Mouse (Mus musculus): ENCODE measurements around the gene Hfe2.

Hfe2 gene

DNA sequence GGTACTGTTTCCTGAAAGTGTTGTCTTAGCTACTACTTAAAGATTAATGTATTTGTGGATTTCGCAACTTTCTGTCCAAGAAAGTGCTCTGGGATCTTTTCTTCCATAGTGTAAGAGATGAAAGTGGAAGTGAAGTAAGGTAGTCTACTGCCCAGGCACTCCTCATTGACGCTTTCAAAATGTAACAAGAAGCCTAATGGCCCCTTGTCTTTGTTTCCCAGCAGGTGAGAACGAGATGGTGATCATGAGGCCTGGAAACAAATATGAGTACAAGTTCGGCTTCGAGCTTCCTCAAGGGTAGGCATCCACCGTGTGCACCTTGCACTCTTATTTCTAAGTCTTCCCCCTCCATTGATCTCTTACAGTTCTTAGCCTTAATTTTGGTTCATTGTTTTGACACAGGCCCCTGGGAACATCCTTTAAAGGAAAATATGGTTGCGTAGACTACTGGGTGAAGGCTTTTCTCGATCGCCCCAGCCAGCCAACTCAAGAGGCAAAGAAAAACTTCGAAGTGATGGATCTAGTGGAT, 33.8 kb downstream of the Hfe2 start:
- no peak for DNase-seq (ENCODE audit: low spot score)

DNA sequence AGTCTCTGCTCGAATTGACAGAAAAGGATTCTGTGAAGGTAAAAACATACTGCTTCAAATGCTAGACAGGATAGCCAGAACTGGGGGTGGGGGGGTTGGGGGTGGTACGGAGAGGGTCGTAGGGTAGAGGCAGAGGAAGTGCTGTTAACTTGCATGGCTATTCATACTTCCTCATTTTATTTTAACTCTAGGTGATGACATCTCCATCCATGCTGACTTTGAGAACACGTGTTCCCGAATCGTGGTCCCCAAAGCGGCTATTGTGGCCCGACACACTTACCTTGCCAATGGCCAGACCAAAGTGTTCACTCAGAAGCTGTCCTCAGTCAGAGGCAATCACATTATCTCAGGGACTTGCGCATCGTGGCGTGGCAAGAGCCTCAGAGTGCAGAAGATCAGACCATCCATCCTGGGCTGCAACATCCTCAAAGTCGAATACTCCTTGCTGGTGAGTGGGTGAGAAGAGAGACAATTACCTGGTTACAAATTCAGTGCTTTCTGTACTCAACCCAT, 34.5 kb downstream of the Hfe2 start:
- DNase-seq (ENCODE audit: low spot score), result no peak

GRCm38 (mm10) chr3:96559911-96560850, 35.2 kb downstream of the Hfe2 start:
- no peak for DNase-seq (ENCODE audit: low spot score)

- DNase-seq (ENCODE audit: low spot score), result no peak
Observed at GRCm38 (mm10) chr3:96560881-96561668, 36.1 kb downstream of the Hfe2 start.

- no peak for DNase-seq (ENCODE audit: low spot score)
Observed at GRCm38 (mm10) chr3:96561946-96562681, 37.1 kb downstream of the Hfe2 start.

- no peak for DNase-seq (ENCODE audit: low spot score)
Observed at GRCm38 (mm10) chr3:96563267-96563666, 38.3 kb downstream of the Hfe2 start.

DNA sequence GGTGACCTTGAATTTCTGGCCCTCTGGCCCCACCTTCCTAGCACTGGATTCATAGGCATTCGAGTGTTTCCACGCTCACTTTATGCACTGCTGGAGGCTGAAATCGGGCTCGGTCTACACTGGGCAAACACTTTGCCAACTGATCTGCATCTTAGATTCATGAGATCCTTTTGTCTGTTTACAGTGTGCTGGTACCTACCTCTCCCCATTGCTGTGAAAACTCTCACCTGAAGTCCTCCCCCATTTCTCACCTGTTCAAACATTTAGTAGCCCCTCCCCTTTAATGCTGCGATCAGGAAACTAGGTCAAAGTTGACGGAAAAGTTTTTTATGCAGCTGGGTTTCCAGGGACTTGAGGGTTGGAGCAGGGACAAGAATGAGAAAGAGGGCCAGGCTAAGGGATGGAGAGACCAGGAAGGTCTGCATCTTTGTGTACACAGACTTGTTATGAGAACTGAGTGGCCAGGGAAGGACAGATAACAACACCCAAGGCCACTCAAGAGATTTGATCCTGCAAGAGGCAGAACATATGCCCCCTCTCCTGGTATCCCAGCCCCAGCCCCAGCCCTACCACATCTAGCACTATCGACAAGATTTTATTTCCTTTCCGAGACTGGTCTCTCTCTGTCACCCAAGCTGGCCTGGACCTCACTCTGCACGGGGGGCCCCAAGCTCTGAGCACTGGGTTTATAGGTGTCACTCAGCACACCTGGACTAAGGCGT, 39.1 kb downstream of the Hfe2 start:
- no peak for DNase-seq (ENCODE audit: low spot score)

DNA sequence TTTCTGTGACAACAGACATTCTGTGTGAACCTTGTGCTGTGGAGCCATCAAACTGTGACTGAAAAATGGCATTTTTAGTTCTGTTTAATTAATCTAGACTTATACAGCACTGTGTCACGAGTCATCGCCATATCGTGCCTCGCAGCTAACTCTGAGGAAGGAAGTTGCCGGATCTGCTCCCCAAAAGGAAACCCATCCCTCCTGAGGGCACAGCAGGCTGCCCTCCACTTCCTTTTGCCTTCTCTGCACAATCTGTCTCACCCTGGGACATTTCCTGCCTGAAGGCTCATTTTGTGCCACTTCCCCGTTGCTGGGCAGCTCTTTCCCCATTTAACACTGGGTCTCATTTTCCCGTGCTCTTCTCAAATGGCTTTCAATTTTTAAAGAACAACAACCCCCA, 39.7 kb downstream of the Hfe2 start:
- DNase-seq (ENCODE audit: low spot score), result peak; percentile 40

DNA sequence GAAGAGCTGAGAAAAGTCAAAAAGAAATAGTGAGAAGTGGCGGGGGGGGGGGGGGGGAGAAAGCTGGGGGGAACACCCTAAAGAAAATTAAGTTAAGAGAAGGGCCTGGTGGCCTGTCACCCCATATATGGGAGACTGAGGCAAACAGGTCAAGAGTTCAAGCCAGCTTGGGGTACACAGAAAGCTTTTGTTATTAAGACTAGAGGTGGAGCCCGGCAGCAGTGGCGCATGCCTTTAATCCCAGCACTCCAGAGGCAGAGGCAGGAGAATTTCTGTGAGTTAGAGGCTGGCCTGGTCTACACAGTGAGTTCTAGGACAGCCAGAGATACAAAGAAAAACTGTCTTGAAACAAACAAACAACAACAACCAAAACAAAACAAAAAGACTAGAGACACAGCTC, 40.1 kb downstream of the Hfe2 start:
- DNase-seq (ENCODE audit: low spot score), result no peak

- DNase-seq (ENCODE audit: low spot score), result no peak
Observed at GRCm38 (mm10) chr3:96566661-96567450, 41.9 kb downstream of the Hfe2 start.

DNA sequence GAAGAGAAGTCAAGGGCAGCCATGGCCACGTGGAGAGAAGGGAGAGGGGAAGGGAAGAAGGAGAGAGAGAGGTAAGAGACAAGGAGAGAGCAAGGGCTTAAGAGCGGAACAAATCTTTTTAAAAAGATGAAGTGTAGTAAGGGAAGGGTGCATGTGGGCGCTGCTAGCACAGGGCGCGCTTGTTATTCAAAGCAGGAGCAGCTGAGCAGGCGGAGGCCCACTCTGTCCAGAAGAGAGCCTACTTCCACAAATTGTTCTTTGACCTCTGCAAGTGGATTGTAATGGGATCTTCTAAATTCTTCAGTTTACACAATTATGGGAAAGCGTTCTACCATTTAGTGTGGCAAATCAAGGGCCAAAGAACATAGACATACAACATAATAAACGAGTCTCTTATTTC, 43.6 kb downstream of the Hfe2 start:
- DNase-seq (ENCODE audit: low spot score), result no peak

DNA sequence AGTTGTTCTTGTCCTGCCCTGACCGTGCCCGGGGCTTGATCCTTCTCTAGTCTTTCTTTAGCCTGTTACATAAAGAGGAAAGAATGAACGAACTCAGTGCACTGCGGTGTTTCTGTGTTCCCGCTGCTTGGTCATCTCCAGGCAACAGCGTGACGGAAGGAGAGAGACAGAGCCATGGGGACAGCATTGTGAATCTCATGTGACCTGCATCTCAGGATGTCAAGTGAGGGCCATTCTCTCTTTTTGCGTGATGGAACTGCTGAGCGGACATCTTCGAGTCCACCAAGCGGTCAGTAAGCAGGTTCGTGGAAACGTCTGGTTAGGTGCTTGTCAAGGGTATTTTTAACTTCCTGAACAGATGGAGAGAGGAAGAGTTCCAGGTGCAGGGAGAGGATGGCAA, 44.5 kb downstream of the Hfe2 start:
- DNase-seq (ENCODE audit: low spot score), result no peak

GRCm38 (mm10) chr3:96569966-96570605, 45.1 kb downstream of the Hfe2 start:
- no peak for DNase-seq (ENCODE audit: low spot score)

DNA sequence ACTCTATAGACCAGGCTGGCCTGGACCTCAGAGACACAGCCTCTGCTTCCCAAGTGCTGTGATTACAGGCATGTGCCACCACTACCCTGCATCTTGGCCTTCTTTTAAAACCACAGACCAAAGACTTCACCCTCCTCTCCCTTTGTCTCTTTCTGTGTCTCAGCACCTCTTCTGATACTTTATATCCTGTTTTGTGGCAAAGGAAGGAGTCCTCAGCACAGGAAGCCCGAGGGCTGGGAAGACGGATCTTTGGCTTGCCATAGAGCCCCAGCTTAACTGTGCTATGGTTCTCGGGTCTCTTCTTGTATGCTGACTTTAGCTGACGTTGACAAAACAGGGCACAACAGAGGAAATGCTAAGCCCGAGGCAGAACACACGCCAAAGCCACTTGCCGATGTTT, 45.7 kb downstream of the Hfe2 start:
- DNase-seq (ENCODE audit: low spot score), result no peak

DNA sequence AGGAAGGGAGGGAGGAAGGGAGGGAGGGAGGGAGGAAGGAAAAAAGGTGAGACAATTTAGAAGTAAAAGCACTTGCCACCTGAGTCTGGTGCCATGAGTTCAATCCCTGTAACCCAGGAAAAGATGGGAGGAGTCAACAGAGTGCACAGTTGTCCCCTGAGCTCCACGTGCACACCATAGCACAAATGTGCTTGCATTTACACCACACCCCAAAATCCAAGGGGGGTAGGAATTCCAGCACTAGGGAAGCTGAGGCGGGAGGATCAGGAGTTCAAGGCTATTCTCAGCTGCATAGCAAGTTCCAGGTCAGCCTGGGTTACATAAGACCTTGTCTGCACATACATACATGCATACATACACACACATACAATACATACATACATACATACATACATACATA, 46.4 kb downstream of the Hfe2 start:
- no peak for DNase-seq (ENCODE audit: low spot score)

DNA sequence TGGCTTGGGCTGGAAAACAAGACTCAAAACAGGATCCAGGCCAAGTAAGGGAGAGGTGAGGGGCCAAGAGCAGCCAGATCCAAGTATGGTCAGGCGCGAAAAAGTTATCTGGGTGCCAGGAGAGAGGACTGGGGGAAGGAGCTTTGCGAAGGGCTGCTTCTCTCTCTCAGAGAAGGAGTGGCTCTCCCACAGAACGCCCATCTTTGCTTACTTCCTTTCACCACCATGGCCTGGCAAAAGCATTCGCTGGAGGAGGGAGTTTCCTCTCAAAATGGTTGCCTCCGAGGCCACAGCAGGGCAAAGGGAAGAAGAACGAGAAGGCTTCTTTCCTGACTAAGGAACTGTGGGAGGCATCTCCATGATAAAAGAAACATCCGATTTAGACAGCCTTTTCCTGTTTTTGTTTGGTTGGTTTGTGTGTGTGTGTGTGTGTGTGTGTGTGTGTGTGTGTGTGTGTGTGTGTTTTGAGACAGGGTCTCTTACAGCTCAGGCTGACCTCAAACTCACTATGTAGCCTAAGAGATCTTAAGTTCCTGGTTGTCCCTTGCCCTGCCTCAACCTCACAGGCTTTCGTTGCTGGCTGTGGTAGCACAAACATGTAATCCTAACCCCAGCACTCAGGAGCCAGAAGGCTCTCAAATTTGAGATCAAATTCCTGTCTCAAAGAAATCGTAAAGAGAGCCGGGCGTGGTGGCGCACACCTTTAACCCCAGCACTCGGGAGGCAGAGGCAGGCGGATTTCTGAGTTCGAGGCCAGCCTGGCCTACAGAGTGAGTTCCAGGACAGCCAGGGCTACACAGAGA, 47.1 kb downstream of the Hfe2 start:
- DNase-seq (ENCODE audit: low spot score), result no peak

DNA sequence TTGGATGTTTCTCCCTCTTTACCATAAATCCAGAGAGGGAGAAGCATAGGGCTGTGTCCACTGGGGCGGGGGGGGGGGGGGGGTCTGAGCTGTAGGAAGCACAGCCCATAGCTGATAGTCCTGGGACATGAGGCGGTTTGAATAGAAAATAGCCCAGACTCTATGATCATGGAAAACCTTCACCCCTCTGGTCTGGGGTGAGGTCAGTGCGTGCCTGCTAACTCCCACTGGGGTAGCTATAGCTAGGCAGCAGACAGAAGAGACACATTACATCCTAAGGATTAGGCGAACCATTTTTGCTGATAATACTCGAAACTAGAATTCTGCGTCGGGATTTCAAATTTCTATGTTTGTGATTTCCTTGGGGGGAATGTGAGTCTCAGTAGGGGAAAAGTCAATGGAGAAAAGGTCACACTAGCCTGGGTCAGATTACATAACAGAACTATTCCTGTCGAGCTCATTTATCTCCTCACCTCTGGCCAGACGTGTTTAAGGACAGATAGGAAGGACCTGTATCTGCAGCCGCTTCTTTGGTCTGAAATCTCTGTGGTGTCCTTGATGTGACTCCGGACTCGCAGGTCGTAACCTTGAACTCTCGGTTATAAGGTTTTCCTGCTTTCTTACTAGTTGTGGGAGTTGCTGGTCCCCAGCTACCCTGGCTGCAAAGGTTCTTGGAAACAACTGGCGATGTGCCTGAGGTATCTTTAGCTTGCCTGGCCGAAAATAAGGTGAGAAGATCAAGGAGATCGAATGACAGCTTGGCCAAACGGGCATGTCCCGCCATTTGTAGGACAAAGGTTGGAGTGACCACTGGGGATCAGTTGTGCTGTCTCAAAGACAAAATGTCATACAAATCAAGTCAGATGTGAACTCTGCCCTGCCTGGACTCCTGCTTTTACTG, 48.9 kb downstream of the Hfe2 start:
- no peak for DNase-seq (ENCODE audit: low spot score)
